ENCODE assay signal across 7 mouse cellular contexts in genomic region chr9:118478839-118479507, GRCm38 (mm10). TPM values are rescaled to one million over a fixed set of nuclear protein-coding genes. Genes with fewer than 3 reads are reported as not detected.
DNase-seq lines count a peak whose midpoint lies in the region; ATAC-seq and TF ChIP-seq lines count a peak whose summit lies in the region.

No protein-coding gene starts in this region.

- peaks cover 21% of the 10 kb centered on the region for H3K4me1 ChIP-seq in thymus, adult 2 months (replicated peaks; ENCODE audit: control insufficient read depth, insufficient read depth, low read length)
- H3K4me1 ChIP-seq in heart, embryonic 16.5 days (ENCODE audit: control insufficient read depth, insufficient read depth, low read length), result peaks cover 13% of the 10 kb centered on the region
- peaks cover 14% of the 10 kb centered on the region; the same call in 1 of the 2 replicates for H3K4me1 ChIP-seq in limb, embryonic 14.5 days (ENCODE audit: control insufficient read depth, insufficient read depth, low read length)

- H3K27me3 ChIP-seq in thymus, adult 2 months (ENCODE audit: control insufficient read depth, insufficient read depth, low read length), result peaks cover 34% of the 10 kb centered on the region
- H3K27me3 ChIP-seq in heart, embryonic 16.5 days (ENCODE audit: control insufficient read depth, insufficient read depth, low read length), result peaks cover 71% of the 10 kb centered on the region
- peaks cover 90% of the 10 kb centered on the region for H3K27me3 ChIP-seq in limb, embryonic 14.5 days (ENCODE audit: control insufficient read depth, insufficient read depth, low read length)

- peak; percentile 74; the same call in 1 of the 2 replicates for TF ChIP-seq CTCF in thymus, adult 2 months (IDR thresholded peaks at IDR 0.05; ENCODE audit: borderline replicate concordance, control insufficient read depth, extremely low read depth, insufficient read depth, low read length, poor library complexity)

- WGBS in thymus, adult 2 months, result 4% methylated on average over 81 of the region's 87 CpGs
- under 1% methylated on average over 87 of the region's 87 CpGs for WGBS in heart, embryonic 16.5 days
- 2% methylated on average over 43 of the region's 87 CpGs for WGBS in limb, embryonic 14.5 days

- peak overlapping the region; percentile 49 for H3K4me3 ChIP-seq in thymus, adult 2 months (ENCODE audit: control insufficient read depth, insufficient read depth, low read length)
- H3K4me3 ChIP-seq in heart, embryonic 16.5 days (ENCODE audit: low read length), result peak overlapping the region; percentile 54
- peak overlapping the region; percentile 42 for H3K4me3 ChIP-seq in limb, embryonic 14.5 days (replicated peaks; ENCODE audit: low read length)

- DNase-seq in thymus, adult 2 months, result peak; percentile 56
- no peak for DNase-seq in thymus, adult 18-20 months
- DNase-seq in cerebellum, adult 9-10 months, result peak; percentile 52
- DNase-seq in limb, embryonic 14.5 days (ENCODE audit: low spot score), result no peak
- peak; percentile 53 to 61 for DNase-seq in natural killer cell, adult 2 months (ENCODE audit: low spot score in 2 of 2)
- no peak for DNase-seq in layer of hippocampus, postnatal 36 days

- peak overlapping the region; percentile 4; the same call in 1 of the 2 replicates for H3K9ac ChIP-seq in heart, embryonic 16.5 days (ENCODE audit: low read length)
- H3K9ac ChIP-seq in limb, embryonic 14.5 days (ENCODE audit: low read depth, low read length, severe bottlenecking), result peak overlapping the region; percentile 41

- no peak overlapping the region for H3K27ac ChIP-seq in thymus, adult 2 months (ENCODE audit: control insufficient read depth, insufficient read depth, low read length)
- H3K27ac ChIP-seq in heart, embryonic 16.5 days (ENCODE audit: low read length), result no peak overlapping the region
- no peak overlapping the region for H3K27ac ChIP-seq in limb, embryonic 14.5 days (replicated peaks; ENCODE audit: low read depth, low read length)

- TF ChIP-seq POLR2A in thymus, adult 2 months (IDR thresholded peaks at IDR 0.05; ENCODE audit: control insufficient read depth, extremely low read depth, insufficient read depth, low read length, poor library complexity), result no peak
- TF ChIP-seq POLR2A in limb, embryonic 14.5 days (IDR thresholded peaks at IDR 0.05; ENCODE audit: borderline replicate concordance, extremely low read depth, insufficient read depth, insufficient read length), result no peak

- ATAC-seq in heart, embryonic 16.5 days (replicated peaks; ENCODE audit: extremely low read depth, insufficient read depth, low FRiP score), result peak; percentile 73
- ATAC-seq in limb, embryonic 14.5 days (ENCODE audit: low FRiP score, low read depth), result peak; percentile 74

- H3K9me3 ChIP-seq in heart, embryonic 16.5 days (replicated peaks; ENCODE audit: control insufficient read depth, low read length), result no peaks in the 10 kb centered on the region
- H3K9me3 ChIP-seq in limb, embryonic 14.5 days (ENCODE audit: control insufficient read depth, low read length), result no peaks in the 10 kb centered on the region

- no peaks in the 10 kb centered on the region for H3K36me3 ChIP-seq in thymus, adult 2 months (ENCODE audit: control insufficient read depth, insufficient read depth, low read length)
- no peaks in the 10 kb centered on the region for H3K36me3 ChIP-seq in heart, embryonic 16.5 days (ENCODE audit: control insufficient read depth, insufficient read depth)
- no peaks in the 10 kb centered on the region for H3K36me3 ChIP-seq in limb, embryonic 14.5 days (ENCODE audit: control insufficient read depth, insufficient read depth, low read length)

- peak overlapping the region; percentile 72 for H3K4me2 ChIP-seq in heart, embryonic 16.5 days (ENCODE audit: low read depth, low read length)
- H3K4me2 ChIP-seq in limb, embryonic 14.5 days (replicated peaks; ENCODE audit: low read depth, low read length, severe bottlenecking), result peak overlapping the region; percentile 75

RNA-seq across cellular contexts. Expression of gene Eomes, which starts 1.0 kb away (rescaled TPM):
- 0.78 and 1.4 TPM in 2 replicates for polyA plus RNA-seq in thymus, adult 2 months (2012; rRNA removed)
- 0.09 and 0.11 TPM in 2 replicates for polyA plus RNA-seq in heart, embryonic 16.5 days (2015; fragmentation: Nextera tagmentation; extraction: Ambion mirVana)
- 0.97 and 1.0 TPM in 2 replicates for polyA plus RNA-seq in limb, embryonic 14.5 days (2012; rRNA removed)
- polyA plus RNA-seq in limb, embryonic 14.5 days (2014; fragmentation: Nextera tagmentation; extraction: Ambion mirVana), result 0.18 and 0.59 TPM in 2 replicates
- 1 to 10 TPM in 1 of 2 experiments, under 1 TPM in 1; 0.77 to 1.2 TPM for total RNA-seq in layer of hippocampus, postnatal 36 days (2021)

RNA-seq across cellular contexts. Expression of gene Golga4, which starts 27.1 kb away (rescaled TPM):
- polyA plus RNA-seq in thymus, adult 2 months (2012; rRNA removed), result 16.2 and 19.4 TPM in 2 replicates
- 51.5 and 54.6 TPM in 2 replicates for polyA plus RNA-seq in heart, embryonic 16.5 days (2015; fragmentation: Nextera tagmentation; extraction: Ambion mirVana)
- polyA plus RNA-seq in limb, embryonic 14.5 days (2012; rRNA removed), result 44.3 and 54.5 TPM in 2 replicates
- 47.2 and 61.7 TPM in 2 replicates for polyA plus RNA-seq in limb, embryonic 14.5 days (2014; fragmentation: Nextera tagmentation; extraction: Ambion mirVana)
- total RNA-seq in layer of hippocampus, postnatal 36 days (2021), result 10 to 100 TPM; 81.9 to 86.8 TPM

Comparison
In these comparisons a context has a peak if more than half of its experiments do, and no peak if none do; other contexts are left out.
1. DNase-seq: peak in thymus, adult 2 months (single experiment), cerebellum, adult 9-10 months (single experiment) and natural killer cell, adult 2 months (2 of 2); none in thymus, adult 18-20 months (0 of 2), limb, embryonic 14.5 days (single experiment) and layer of hippocampus, postnatal 36 days (0 of 2).
2. Peak in every context shown above with its lines, with median percentiles within 50 percentile points of each other: H3K4me3 ChIP-seq.